Mouse (Mus musculus) CH12F3 (cell line): ENCODE measurements around the gene Ubxn11.
"Not testable (repeated sequence)": the region's sequence is repeated elsewhere in the genome, so short reads cannot be mapped to it uniquely, and the experiment has no call there.

Experiments
- in situ Hi-C: fragments of 300-500 bp; cut with MboI; formaldehyde crosslinking; loops from 2 replicates; pipeline ENCODE4 v1.14.3; 2020; ENCODE audit warnings: low sequenced_read_pairs

The Ubxn11 gene

DNA sequence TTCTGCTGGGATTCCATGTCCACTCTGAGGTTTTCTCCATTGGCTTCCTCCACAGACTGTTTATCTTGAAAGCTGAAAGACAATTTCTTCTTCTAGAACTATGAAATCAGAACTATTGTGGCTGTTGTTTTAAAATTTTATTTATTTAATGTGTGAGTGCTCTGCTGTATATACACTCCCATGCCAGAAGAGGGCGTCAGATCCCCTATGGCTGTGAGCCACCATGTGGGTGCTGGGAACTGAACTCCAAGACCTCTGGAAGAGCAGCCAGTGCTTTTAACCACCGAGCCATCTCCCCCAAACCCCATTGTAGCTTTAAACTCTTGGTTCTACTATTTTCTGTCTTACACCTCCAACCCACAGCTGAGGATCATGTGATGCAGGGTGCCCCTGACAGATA is 36.5 kb downstream of the Ubxn11 start:
- in situ Hi-C loops, result no loop called here

DNA sequence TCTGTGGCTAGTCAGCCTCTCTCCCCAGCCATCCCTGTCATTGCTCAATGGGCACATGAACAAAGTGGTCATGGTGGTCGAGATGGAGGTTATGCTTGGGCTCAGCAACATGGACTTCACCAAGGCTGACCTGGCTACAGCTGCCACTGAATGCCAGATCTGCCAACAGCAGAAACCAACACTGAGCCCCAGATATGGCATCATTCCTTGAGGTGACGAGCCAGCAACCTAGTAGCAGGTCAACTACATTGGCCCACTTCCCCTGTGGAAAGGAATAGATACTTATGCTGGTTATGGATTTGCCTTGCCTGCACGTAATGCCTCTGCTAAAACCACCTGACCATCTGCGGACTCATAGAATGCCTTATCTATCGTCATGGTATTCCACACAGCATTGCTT is 41.9 kb downstream of the Ubxn11 start:
- in situ Hi-C loops, result loop anchor here (5.0 kb wide), 1 partner anchor 33 kb away; no protein-coding TSS in a partner anchor

DNA sequence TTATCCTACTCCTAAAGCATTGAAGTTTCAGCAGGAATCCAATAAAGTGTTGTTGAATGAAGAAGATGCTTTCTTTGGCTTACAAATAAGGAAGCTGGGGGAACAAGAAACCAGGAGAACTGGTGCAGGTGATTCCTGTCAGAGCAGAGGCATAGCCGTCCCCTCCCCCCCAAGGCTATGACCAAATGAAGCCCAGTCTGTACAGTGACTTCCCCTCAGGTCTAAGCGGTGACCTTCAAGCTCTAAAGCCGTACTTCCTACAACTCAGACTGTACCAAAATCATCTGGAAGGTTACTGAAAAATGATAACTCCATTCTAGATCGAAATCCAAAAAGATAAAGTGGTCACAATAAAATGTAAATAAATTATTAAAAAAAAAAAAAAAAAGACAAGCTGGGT is 47.0 kb downstream of the Ubxn11 start:
- in situ Hi-C loops, result no loop called here

DNA sequence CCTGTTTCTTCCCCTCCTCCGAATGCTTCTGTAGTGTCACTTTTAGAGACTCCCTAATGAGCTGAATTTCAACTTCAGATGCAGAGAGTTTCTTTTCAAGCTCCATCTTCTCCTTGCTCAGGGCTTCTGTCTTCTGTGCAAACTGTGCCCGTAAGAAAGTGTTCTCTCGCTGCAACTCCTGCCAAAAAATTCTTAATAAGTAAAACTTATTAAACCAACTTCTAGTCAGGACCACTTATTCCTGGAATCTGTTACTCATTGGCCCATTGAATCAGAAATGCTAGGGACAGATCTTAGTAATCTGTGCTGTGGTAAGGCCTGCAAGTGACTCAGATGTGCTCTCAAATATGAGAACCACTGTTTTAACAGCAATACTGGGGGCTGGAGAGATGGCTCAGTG is 49.7 kb downstream of the Ubxn11 start:
- in situ Hi-C loops, result no loop called here

DNA sequence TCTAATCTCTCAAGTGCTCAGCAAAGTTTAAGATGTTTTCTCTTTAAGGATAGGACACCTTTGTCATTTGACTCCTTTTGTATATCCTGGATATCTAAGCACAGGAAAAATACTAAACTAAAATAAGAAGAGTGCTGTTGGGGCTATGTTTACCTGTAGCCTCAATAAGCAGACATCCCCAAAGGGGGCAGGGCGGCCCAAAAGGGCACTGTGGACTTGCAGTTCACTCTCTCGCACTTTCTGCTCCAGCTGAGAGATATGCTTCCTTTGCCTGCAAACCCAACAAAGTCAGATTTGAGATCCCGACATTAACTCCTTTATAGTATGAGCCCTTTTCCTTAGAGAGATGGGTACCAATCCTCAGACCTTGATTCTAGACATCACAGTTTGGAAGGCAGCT is 51.3 kb downstream of the Ubxn11 start:
- in situ Hi-C loops, result no loop called here

DNA sequence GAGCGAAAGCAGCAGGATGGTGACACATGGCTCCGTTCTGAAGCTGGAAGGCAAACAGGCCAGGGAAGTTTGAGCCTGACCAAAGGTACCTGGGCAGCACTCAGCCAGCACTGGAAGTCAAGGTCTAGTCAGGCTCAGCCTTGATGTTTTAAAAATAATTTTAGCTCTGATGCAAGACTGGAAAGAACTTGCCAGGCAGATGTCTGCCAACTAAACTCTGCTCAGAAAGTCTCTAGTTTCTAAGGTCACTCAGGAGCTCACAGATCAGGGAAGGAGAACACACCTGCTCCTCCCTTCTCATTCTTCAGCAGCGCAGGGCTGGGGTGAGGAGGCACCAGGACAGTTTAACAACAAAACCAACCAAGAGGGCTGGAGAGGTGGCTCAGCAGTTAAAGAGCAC is 52.0 kb downstream of the Ubxn11 start:
- in situ Hi-C loops, result no loop called here

DNA sequence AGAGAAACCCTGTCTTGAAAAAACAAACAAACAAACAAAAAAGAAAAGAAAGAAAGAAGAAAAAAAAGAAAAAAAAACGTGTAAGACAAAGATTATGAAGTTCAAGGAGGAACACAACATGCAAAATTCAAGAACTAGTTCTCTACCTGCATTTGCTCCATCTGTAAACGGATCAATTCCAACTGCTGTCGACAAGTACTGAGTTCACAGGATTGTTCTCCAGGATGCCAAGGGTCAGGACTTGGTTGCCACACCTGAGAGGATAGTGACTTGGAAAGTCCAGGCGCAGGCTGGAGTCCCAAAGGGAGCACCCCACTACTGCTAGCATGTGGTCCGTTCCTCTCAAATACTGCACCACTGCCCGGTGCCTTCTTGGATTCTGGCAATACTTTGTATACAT is 53.2 kb downstream of the Ubxn11 start:
- in situ Hi-C loops, result no loop called here

DNA sequence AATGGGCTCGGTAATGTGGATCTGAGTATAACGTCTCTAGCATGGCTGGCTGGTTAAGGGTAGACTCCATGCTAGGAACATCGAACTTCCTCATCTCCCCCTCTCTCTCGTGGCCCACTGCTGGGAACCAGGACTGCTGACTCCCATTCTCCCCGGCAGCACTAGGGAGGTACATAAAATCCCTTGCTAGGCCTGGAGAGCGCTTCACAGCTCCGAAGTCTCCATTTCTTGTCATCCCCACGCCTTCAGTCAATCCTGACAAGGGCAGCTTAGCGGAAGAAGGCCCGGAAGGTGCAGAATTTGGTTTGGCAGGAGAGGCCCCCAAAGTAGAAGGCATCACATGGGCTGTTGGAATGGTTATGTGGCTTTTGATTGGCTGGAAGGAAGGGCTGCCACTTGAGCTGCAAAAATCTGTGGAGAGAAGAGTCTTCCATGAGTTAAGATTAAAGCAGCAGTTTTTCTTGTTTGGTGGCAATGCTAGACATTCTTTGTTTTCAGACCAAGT is 53.6 kb downstream of the Ubxn11 start:
- in situ Hi-C loops, result no loop called here

DNA sequence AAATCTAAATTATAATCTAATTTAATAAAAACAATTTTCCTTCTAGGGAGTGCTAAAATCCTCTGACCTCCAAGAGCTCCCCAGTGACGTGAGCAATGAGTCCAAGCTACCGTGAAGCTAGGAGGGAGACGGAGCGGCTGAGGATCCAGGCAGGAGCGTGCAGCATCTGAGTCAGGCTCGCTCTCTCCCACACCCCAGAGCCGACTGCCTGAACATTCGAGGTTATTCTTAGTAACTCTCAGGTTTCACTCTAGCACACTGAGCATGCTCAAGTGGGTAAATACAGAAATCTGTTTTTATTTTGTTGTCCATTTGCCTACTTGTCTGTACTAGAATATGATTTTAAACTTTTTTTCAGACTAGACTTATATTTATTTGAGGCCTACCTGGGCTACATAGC is 54.4 kb downstream of the Ubxn11 start:
- in situ Hi-C loops, result no loop called here

DNA sequence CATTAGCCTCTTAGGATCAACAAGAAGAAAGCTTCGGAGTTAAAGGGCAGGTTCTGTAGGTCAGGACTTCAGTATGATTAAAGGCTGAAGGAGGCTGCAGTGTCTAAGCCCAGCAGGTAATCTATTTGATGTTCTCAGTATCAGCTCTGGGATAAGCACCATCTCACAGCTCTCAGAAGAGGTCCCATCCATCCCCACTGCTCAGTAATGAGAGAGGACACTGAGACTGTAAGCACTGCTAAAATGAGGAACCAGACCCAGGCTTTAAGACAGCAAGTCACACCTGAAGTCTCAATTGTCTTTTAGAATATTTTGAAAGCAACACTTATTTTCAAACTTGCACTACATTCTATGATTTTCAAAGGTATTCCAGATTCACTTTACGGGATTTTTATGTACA is 55.2 kb downstream of the Ubxn11 start:
- in situ Hi-C loops, result no loop called here

DNA sequence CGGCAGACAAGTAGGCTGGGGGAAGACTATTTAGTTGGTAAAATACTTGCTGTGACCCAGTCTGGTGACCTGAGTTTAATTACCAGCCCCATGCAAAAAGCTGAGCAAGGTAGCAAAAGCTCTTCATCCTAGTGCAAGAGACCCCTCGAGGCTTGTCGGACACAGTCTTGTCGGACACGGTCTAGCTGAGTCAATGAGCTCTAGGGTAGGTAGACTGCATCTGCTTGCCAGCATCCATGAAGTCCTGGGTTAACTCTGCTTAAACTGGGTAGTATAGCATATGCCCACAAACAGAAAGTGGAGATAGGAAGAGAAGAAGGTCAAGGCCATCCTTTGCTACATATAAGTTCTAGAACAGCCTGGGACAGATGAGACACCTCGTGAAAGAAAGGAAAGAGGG is 56.4 kb downstream of the Ubxn11 start:
- in situ Hi-C loops, result no loop called here

DNA sequence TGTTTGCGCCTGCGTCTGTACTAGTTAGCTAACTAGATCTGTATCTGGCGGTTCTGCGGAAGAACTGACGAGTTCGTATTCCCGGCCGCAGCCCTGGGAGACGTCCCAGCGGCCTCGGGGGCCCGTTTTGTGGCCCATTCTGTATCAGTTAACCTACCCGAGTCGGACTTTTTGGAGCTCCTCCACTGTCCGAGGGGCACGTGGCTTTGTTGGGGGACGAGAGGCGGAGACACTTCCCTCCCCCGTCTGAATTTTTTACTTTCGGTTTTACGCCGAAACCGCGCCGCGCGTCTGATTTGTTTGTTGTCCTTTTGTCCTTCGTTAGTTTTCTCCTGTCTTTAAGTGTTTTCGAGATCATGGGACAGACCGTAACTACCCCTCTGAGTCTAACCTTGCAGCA is 57.7 kb downstream of the Ubxn11 start:
- in situ Hi-C loops, result not testable (repeated sequence)

DNA sequence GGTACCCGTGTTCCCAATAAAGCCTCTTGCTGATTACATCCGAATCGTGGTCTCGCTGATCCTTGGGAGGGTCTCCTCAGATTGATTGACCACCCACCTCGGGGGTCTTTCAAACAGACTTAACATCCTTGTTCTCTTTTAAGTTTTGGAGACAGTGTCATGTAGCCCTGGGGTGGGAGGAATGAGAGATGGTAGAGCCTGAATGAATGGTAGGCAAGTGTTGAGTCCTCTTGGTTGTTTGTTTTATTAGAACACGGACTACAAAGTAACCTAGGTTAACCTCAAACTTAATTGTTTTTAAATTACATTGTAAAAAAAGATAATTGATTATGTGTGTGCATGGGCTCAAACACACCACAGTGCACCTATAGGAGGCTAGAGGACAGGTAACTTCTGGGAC is 62.2 kb downstream of the Ubxn11 start:
- in situ Hi-C loops, result no loop called here

DNA sequence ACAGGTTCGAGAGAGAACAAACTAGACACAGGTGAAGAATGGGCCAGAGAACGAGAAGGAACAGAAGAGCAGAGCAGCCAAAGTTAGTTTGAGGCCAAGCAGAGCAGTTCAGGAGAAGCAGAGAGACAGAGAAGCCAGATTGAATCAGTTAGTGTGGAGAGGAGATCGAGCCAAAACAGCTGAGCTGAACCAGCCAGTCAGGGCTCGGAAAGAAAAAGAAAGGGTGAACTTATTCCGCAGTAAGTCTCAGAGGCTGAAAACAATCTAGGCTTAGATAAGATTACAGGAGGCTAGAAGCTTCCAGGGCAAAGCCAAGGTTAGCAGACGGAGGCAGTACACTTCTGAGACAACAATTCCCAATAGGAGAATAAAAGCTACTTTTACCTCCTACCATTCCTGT is 62.7 kb downstream of the Ubxn11 start:
- in situ Hi-C loops, result no loop called here

DNA sequence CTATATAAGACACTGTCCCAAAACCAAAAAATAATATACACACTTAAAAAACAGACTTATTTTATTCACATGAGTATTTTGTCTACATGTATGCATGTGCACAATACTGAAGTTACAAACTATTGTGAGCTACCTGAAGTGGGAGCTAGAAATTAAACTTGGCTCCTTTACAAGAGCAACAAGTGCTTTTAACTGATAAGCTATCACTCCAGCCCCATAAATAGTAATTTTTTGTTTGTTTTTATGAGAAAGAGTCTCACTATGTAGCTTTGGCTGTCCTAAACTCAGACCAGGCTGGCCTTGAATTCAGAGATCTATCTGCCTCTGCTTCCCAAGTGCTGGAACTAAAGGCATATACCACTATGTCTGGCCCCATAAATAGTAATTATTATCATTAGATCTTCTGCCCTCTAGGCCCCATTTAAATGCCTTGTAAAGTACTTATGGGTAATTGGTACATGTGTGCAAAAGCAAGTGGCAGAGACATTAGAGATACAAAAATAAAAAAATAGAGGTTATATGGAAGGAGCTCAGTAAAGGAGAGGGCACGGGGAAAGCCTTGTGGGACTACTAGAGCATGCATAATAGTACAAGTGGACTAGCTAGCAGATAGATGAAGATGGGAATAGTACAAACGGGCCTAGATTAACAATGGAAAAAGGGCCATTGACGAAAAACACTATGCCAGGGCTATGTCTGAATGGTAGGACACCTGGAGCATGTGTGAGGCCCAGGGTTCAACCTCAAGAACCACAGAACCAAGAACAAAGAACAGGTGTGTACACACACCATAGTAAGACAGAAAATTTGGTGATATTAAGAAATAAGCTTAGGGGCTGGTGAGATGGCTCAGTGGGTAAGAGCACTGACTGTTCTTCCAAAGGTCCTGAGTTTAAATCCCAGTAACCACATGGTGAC is 63.4 kb downstream of the Ubxn11 start:
- in situ Hi-C loops, result no loop called here

DNA sequence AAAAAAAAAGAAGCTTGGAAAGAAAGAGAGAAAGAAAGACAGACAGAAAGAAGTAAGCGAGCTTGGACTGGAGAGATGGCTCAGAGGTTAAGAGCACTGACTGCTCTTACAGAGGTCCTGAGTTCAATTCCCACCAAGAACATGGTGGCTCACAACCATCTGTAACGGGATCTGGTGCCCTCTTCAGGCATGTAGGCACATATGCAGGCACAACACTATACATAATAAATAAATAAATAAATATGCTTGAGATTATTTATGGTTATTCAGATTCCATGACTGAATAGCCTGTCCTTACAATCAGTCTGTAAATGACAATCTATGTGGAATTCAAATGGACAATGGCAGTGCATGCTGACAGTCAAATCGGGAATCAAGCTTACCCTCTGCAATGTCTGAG is 64.5 kb downstream of the Ubxn11 start:
- in situ Hi-C loops, result no loop called here

DNA sequence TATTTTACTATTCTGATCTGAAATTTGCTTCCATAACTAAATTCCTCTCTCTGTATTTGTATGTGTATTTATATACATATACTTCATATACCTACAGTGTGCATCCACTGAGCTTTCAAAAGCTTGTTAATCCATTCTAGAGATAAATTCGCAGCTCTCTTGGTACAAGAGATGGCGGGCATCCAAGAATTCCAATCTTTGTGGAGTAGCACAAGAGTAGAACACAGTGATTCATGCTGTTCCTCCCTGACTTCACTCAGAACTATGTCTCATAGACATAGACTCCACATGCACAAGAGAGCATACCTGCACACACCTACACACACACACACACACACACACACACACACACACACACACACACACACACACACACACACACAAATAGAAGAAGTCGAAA is 70.0 kb downstream of the Ubxn11 start:
- in situ Hi-C loops, result no loop called here
